ENCODE assay signal across 17 mouse cellular contexts in the genomic region with DNA sequence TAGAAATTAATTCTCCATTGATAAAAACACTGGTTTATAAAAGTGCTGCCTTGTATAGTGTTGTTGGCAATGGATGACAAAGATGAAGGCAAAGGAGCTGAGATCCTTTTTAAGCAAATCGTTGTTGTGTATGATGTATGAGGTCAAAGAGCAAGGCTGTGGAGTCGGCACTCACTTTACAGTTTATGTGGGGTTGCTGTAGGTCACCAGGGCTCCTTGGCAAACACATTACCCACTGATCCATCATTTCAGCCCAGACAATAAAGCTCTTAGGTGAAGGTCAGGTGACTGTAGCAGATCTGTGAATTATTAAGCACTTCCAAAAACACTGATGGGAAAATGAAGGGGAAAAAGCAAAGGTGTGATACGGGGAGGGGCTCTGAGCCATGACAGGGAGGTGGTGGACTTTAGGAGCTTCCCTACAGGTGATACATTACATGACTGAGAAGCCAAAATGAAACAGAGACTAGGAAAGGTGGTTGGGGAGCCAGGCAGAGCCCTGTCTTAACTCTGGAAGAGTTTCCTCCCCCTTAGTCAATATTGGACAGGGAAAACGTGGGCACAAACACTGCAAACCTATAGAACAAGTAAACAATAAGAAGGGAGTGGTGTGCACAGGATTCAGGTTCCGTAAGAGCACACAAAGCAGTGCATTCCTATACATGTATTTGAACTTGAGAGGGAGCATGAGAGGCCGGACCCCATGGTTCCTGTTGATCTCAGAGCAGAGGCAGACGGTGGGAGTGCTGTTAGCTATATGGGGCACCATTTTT.
DNase-seq lines count a peak whose midpoint lies in the region; ATAC-seq and TF ChIP-seq lines count a peak whose summit lies in the region.
"Had no signal": no experiment of that assay in that cellular context is flagged by ENCODE, and none has a peak within 500 bp of the region (broad histone marks: within the 10 kb centered on the region; RNA-seq: fewer than 3 reads in every experiment).

No protein-coding gene starts in this region.

- no peak for TF ChIP-seq CTCF in liver, postnatal 0 days (IDR thresholded peaks at IDR 0.05; ENCODE audit: low read depth)
- TF ChIP-seq CTCF in small intestine, adult 2 months (IDR thresholded peaks at IDR 0.05; ENCODE audit: extremely low read depth, insufficient read length, insufficient replicate concordance, low read depth, low read length), result no peak

- peak; percentile 42 for DNase-seq in adrenal gland, adult 2 months
- no peak for DNase-seq in adrenal gland, postnatal 10 days
- no peak for DNase-seq in liver, postnatal 0 days
- DNase-seq: cerebellum, adult 11 months; kidney, adult 11 months; lung, postnatal 36 days; thymus, postnatal 14 days had no signal

- TF ChIP-seq POLR2A in small intestine, adult 2 months (IDR thresholded peaks at IDR 0.05; ENCODE audit: low read depth, low read length), result no peak

- TF ChIP-seq EP300 in liver, postnatal 0 days (IDR thresholded peaks at IDR 0.05; ENCODE audit: low read depth), result no peak

- no peaks in the 10 kb centered on the region for H3K36me3 ChIP-seq in liver, postnatal 0 days (replicated peaks; ENCODE audit: insufficient read depth, low read length)
- H3K36me3 ChIP-seq in liver, embryonic 12.5 days, result no peaks in the 10 kb centered on the region
- no peaks in the 10 kb centered on the region for H3K36me3 ChIP-seq in small intestine, adult 2 months (ENCODE audit: control insufficient read depth, insufficient read depth, low read length)
- no peaks in the 10 kb centered on the region for H3K36me3 ChIP-seq in kidney, embryonic 16.5 days (ENCODE audit: insufficient read depth, low read length)
- H3K36me3 ChIP-seq: kidney, embryonic 15.5 days had no signal

- 0 out of 2 replicates have a peak, but pooled peaks cover 2% of the 10 kb centered on the region for H3K9me3 ChIP-seq in liver, postnatal 0 days (ENCODE audit: low read length)
- H3K9me3 ChIP-seq in liver, embryonic 12.5 days (replicated peaks), result no peaks in the 10 kb centered on the region
- 0 out of 2 replicates have a peak, but pooled peaks cover 7% of the 10 kb centered on the region for H3K9me3 ChIP-seq in kidney, embryonic 16.5 days (ENCODE audit: low read length)
- H3K9me3 ChIP-seq: forebrain, embryonic 13.5 days; kidney, embryonic 15.5 days had no signal

- H3K4me3 ChIP-seq in liver, postnatal 0 days (ENCODE audit: low read depth, low read length), result no peak overlapping the region
- H3K4me3 ChIP-seq in liver, embryonic 12.5 days, result no peak overlapping the region
- H3K4me3 ChIP-seq in small intestine, adult 2 months (ENCODE audit: low read depth, low read length), result no peak overlapping the region
- H3K4me3 ChIP-seq in kidney, embryonic 16.5 days (ENCODE audit: low read length), result no peak overlapping the region
- H3K4me3 ChIP-seq: forebrain, embryonic 13.5 days; kidney, embryonic 15.5 days; megakaryocyte, embryonic 14.5 days had no signal

- no peaks in the 10 kb centered on the region for H3K27me3 ChIP-seq in liver, postnatal 0 days (ENCODE audit: insufficient read depth, low read length)
- H3K27me3 ChIP-seq in liver, embryonic 12.5 days (replicated peaks), result no peaks in the 10 kb centered on the region
- H3K27me3 ChIP-seq in small intestine, adult 2 months (ENCODE audit: control insufficient read depth, insufficient read depth, low read length), result no peaks in the 10 kb centered on the region
- no peaks in the 10 kb centered on the region for H3K27me3 ChIP-seq in kidney, embryonic 16.5 days (ENCODE audit: insufficient read depth, low read length)
- H3K27me3 ChIP-seq: forebrain, embryonic 13.5 days; kidney, embryonic 15.5 days; megakaryocyte, embryonic 14.5 days had no signal

- H3K4me2 ChIP-seq in liver, postnatal 0 days (ENCODE audit: low read depth, low read length), result no peak overlapping the region
- H3K4me2 ChIP-seq in liver, embryonic 12.5 days, result no peak overlapping the region
- H3K4me2 ChIP-seq in kidney, embryonic 16.5 days (replicated peaks; ENCODE audit: low read depth, low read length), result no peak overlapping the region
- H3K4me2 ChIP-seq: forebrain, embryonic 13.5 days; heart, embryonic 11.5 days; kidney, embryonic 15.5 days had no signal

- WGBS in liver, postnatal 0 days (ENCODE audit: insufficient replicate concordance), result 56% methylated on average over 7 of the region's 7 CpGs
- WGBS in liver, embryonic 12.5 days (ENCODE audit: insufficient replicate concordance), result 59% methylated on average over 7 of the region's 7 CpGs
- WGBS in small intestine, adult 2 months, result 34% methylated on average over 7 of the region's 7 CpGs
- WGBS in kidney, embryonic 16.5 days, result 58% methylated on average over 7 of the region's 7 CpGs

- no peak overlapping the region for H3K9ac ChIP-seq in liver, postnatal 0 days (replicated peaks)
- no peak overlapping the region for H3K9ac ChIP-seq in liver, embryonic 12.5 days
- H3K9ac ChIP-seq in kidney, embryonic 16.5 days (replicated peaks; ENCODE audit: low read length), result no peak overlapping the region
- H3K9ac ChIP-seq: forebrain, embryonic 13.5 days; kidney, embryonic 15.5 days; lung, embryonic 14.5 days had no signal

- 0 out of 2 replicates have a peak, but pooled peaks have one; percentile 17 for ATAC-seq in liver, postnatal 0 days
- ATAC-seq in liver, embryonic 12.5 days, result no peak
- ATAC-seq in CD4-positive, CD25-positive, alpha-beta regulatory T cell, adult 4 months, result no peak
- no peak for ATAC-seq in kidney, embryonic 16.5 days (ENCODE audit: low FRiP score, low TSS enrichment)
- ATAC-seq: forebrain, embryonic 13.5 days; midbrain, embryonic 16.5 days had no signal

- no peak overlapping the region for H3K27ac ChIP-seq in liver, postnatal 0 days (ENCODE audit: low read depth)
- H3K27ac ChIP-seq in liver, embryonic 12.5 days, result no peak overlapping the region
- peak overlapping the region; percentile 60 for H3K27ac ChIP-seq in small intestine, adult 2 months (ENCODE audit: insufficient read depth, low read depth, low read length)
- H3K27ac ChIP-seq in kidney, embryonic 16.5 days (ENCODE audit: low read length), result no peak overlapping the region
- H3K27ac ChIP-seq: forebrain, embryonic 13.5 days; kidney, embryonic 15.5 days had no signal

- peaks cover 13% of the 10 kb centered on the region for H3K4me1 ChIP-seq in liver, postnatal 0 days (ENCODE audit: insufficient read depth)
- H3K4me1 ChIP-seq in liver, embryonic 12.5 days, result no peaks in the 10 kb centered on the region
- peaks cover 14% of the 10 kb centered on the region for H3K4me1 ChIP-seq in small intestine, adult 2 months (ENCODE audit: control insufficient read depth, insufficient read depth, insufficient read length, low read length)
- H3K4me1 ChIP-seq in kidney, embryonic 16.5 days (ENCODE audit: insufficient read depth, low read length), result peaks cover 17% of the 10 kb centered on the region; the same call in 1 of the 2 replicates
- H3K4me1 ChIP-seq: megakaryocyte, embryonic 14.5 days had no signal
